Mouse (Mus musculus): ENCODE measurements at regions not wholly inside any gene's neighbourhood (a gene's known extent, or its start where the extent isn't known, plus 50 kb on each side); places are given as distances from the start of the nearest gene placed in this dataset.

- Histone ChIP-seq H3K36me3 (ENCODE audit: control insufficient read depth, insufficient read depth, low read length) (no peaks in the 10 kb centered on the region), H3K4me3 (ENCODE audit: low read depth, low read length) (no peak overlapping the region), H3K4me1 (ENCODE audit: control insufficient read depth, insufficient read depth, low read length) (no peaks in the 10 kb centered on the region), H3K9ac (ENCODE audit: low read length) (no peak overlapping the region), H3K27me3 (ENCODE audit: control insufficient read depth, insufficient read depth, low read length) (no peaks in the 10 kb centered on the region), H3K4me2 (no peak overlapping the region), H3K27ac (ENCODE audit: low read depth, low read length) (no peak overlapping the region), H3K9me3 (ENCODE audit: control insufficient read depth, low read length) (no peaks in the 10 kb centered on the region)
- 66% methylated on average over 7 of the region's 7 CpGs for WGBS
- DNase-seq (ENCODE audit: low spot score, missing footprints) (no peak), ATAC-seq (ENCODE audit: low FRiP score) (no peak)
Measured at GRCm38 (mm10) chr12:91932490-91933361, 83.8 kb upstream of the Sel1l start.

DNA sequence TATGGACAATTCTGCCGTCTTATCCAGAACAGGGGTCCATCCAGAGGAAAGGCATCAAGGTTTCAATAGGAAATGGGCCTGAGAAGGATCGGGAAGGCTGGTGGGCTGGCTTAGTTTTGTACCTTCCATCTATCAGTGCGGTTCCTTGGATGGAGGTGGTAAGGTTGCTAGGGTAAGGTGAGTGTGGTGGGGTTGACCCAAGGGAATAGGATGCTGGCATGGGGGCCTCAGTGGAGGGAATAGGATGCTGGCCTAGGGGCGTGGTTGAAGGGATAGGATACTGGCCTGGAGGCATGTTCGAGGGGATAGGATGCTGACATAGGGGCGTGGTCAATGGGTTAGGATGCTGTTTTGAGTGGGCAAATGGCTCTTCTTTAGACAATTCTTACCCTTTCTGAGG is 82.6 kb upstream of the Sel1l start:
- Histone ChIP-seq H3K9me3 (ENCODE audit: control insufficient read depth, low read length) (no peaks in the 10 kb centered on the region), H3K4me2 (no peak overlapping the region), H3K4me3 (ENCODE audit: low read depth, low read length) (no peak overlapping the region), H3K36me3 (ENCODE audit: control insufficient read depth, insufficient read depth, low read length) (no peaks in the 10 kb centered on the region), H3K9ac (ENCODE audit: low read length) (no peak overlapping the region), H3K4me1 (ENCODE audit: control insufficient read depth, insufficient read depth, low read length) (no peaks in the 10 kb centered on the region), H3K27ac (ENCODE audit: low read depth, low read length) (no peak overlapping the region), H3K27me3 (ENCODE audit: control insufficient read depth, insufficient read depth, low read length) (no peaks in the 10 kb centered on the region)
- ATAC-seq (ENCODE audit: low FRiP score) (no peak), DNase-seq (ENCODE audit: low spot score, missing footprints) (no peak)
- 83% methylated on average over 6 of the region's 6 CpGs for WGBS

DNA sequence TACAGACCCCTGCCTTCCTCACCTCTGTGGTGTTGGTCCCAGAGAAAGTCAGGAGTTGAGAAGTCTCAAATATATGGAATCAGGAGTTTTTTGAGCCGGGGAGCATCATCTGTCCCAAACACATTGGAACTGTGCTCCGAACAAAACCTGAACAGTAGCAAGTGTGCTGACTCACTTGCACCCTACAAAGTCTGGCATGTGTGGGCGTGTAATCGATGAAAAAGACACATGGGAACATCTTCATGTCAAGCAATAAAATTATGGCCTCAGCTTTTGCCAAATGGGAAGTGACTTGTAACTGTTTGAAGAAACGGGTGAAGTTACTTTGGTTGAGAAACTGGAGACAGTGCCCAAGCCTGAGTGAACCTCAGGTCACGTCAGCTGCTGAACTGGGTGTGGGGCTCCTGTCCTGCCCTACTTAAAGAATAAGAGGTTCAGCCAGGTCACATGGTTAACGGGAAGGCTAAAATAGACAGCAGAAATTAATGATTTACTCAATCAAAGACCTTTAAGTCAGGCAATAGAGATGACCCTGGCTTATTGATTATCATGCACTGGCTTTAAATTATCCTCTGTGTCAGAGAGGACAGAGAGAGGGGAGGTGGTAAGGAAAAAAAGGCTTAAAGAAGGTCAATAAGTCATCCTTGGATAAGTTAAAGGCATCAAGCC is 80.6 kb upstream of the Sel1l start:
- no peak overlapping the region for H3K4me3 ChIP-seq (ENCODE audit: low read depth, low read length)
- no peaks in the 10 kb centered on the region for H3K4me1 ChIP-seq (ENCODE audit: control insufficient read depth, insufficient read depth, low read length)
- 86% methylated on average over 7 of the region's 7 CpGs for WGBS
- no peak for DNase-seq (ENCODE audit: low spot score, missing footprints)
- no peaks in the 10 kb centered on the region for H3K27me3 ChIP-seq (ENCODE audit: control insufficient read depth, insufficient read depth, low read length)
- H3K4me2 ChIP-seq = no peak overlapping the region
- H3K36me3 ChIP-seq (ENCODE audit: control insufficient read depth, insufficient read depth, low read length) = no peaks in the 10 kb centered on the region
- no peak overlapping the region for H3K9ac ChIP-seq (ENCODE audit: low read length)
- no peaks in the 10 kb centered on the region for H3K9me3 ChIP-seq (ENCODE audit: control insufficient read depth, low read length)
- ATAC-seq (ENCODE audit: low FRiP score) = no peak; the same call in 1 of the 2 replicates
- H3K27ac ChIP-seq (ENCODE audit: low read depth, low read length) = no peak overlapping the region

- H3K27ac ChIP-seq (ENCODE audit: low read depth, low read length) = no peak overlapping the region
- no peaks in the 10 kb centered on the region for H3K9me3 ChIP-seq (ENCODE audit: control insufficient read depth, low read length)
- no peaks in the 10 kb centered on the region for H3K36me3 ChIP-seq (ENCODE audit: control insufficient read depth, insufficient read depth, low read length)
- ATAC-seq (ENCODE audit: low FRiP score) (no peak), DNase-seq (ENCODE audit: low spot score, missing footprints) (no peak)
- H3K9ac ChIP-seq (ENCODE audit: low read length) = no peak overlapping the region
- no peaks in the 10 kb centered on the region for H3K27me3 ChIP-seq (ENCODE audit: control insufficient read depth, insufficient read depth, low read length)
- no peaks in the 10 kb centered on the region for H3K4me1 ChIP-seq (ENCODE audit: control insufficient read depth, insufficient read depth, low read length)
- no peak overlapping the region for H3K4me2 ChIP-seq
- H3K4me3 ChIP-seq (ENCODE audit: low read depth, low read length) = no peak overlapping the region
- WGBS = 82% methylated on average over 6 of the region's 6 CpGs
Measured at GRCm38 (mm10) chr12:91927576-91927975, 78.6 kb upstream of the Sel1l start.

- no peak overlapping the region for H3K4me2 ChIP-seq
- H3K27ac ChIP-seq (ENCODE audit: low read depth, low read length) = no peak overlapping the region
- DNase-seq (ENCODE audit: low spot score, missing footprints) (no peak), ATAC-seq (ENCODE audit: low FRiP score) (no peak)
- no peaks in the 10 kb centered on the region for H3K36me3 ChIP-seq (ENCODE audit: control insufficient read depth, insufficient read depth, low read length)
- H3K27me3 ChIP-seq (ENCODE audit: control insufficient read depth, insufficient read depth, low read length) = no peaks in the 10 kb centered on the region
- H3K9me3 ChIP-seq (ENCODE audit: control insufficient read depth, low read length) = no peaks in the 10 kb centered on the region
- no peak overlapping the region for H3K4me3 ChIP-seq (ENCODE audit: low read depth, low read length)
- no peaks in the 10 kb centered on the region for H3K4me1 ChIP-seq (ENCODE audit: control insufficient read depth, insufficient read depth, low read length)
- H3K9ac ChIP-seq (ENCODE audit: low read length) = no peak overlapping the region
- WGBS = 76% methylated on average over 3 of the region's 3 CpGs
Measured at GRCm38 (mm10) chr12:91915486-91915885, 66.5 kb upstream of the Sel1l start.

DNA sequence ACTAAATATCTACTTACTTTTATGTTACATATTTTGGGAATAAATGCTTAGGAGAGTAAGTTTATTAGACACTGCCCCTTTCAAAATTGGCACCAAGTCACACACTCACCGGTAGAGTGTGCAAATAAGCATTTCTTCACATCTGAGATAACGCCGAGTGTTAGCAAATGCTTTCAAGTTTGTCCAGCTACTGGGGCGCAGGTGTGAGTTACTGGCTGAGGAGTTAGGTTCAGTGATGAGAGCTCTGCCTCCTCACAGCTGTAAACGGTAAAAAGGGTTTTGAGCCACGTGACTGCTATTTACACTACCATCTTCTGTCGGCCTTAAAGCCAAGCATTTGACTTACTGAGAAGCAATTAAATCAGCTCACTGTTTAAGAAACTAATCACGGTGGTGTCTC is 61.6 kb upstream of the Sel1l start:
- Histone ChIP-seq H3K4me1 (ENCODE audit: control insufficient read depth, insufficient read depth, low read length) (no peaks in the 10 kb centered on the region), H3K9ac (ENCODE audit: low read length) (no peak overlapping the region), H3K27ac (ENCODE audit: low read depth, low read length) (no peak overlapping the region), H3K4me2 (no peak overlapping the region), H3K9me3 (ENCODE audit: control insufficient read depth, low read length) (no peaks in the 10 kb centered on the region), H3K4me3 (ENCODE audit: low read depth, low read length) (no peak overlapping the region), H3K27me3 (ENCODE audit: control insufficient read depth, insufficient read depth, low read length) (no peaks in the 10 kb centered on the region), H3K36me3 (ENCODE audit: control insufficient read depth, insufficient read depth, low read length) (no peaks in the 10 kb centered on the region)
- no peak for ATAC-seq (ENCODE audit: low FRiP score)
- WGBS = 85% methylated on average over 8 of the region's 8 CpGs
- no peak for DNase-seq (ENCODE audit: low spot score, missing footprints)

Data from midbrain, embryonic 11.5 days (tissue).